Mouse (Mus musculus) forebrain, embryonic 12.5 days (tissue): ENCODE measurements around the gene Pde4b. TPM values are rescaled to one million over a fixed set of nuclear protein-coding genes. Genes with fewer than 3 reads are reported as not detected.

ENCODE experiments used
- ATAC-seq: fragments of 200-750 bp; cut with Nextera tagmentation; 2 replicates; pipeline ENCODE4 v1.8.0; 2017; ENCODE audit warnings: moderate TSS enrichment; ENCODE audit not compliant: low FRiP score
- H3K27ac ChIP-seq: fragments of 300-500 bp; sonication (generic); 2 replicates; pipeline ENCODE4 v1.5.1; 2016; ENCODE audit warnings: mild to moderate bottlenecking
- H3K27me3 ChIP-seq: fragments of 300-500 bp; sonication (generic); 2 replicates; pipeline ENCODE4 v1.6.1; 2016; ENCODE audit warnings: mild to moderate bottlenecking
- H3K36me3 ChIP-seq: fragments of 300-500 bp; sonication (generic); replicated peaks from 2 replicates; pipeline ENCODE4 v1.6.1; 2016; ENCODE audit warnings: mild to moderate bottlenecking
- H3K4me1 ChIP-seq: fragments of 300-500 bp; sonication (generic); 2 replicates; pipeline ENCODE4 v1.6.1; 2016
- H3K4me2 ChIP-seq: fragments of 300-500 bp; sonication (generic); 2 replicates; pipeline ENCODE4 v1.6.1; 2016; ENCODE audit warnings: mild to moderate bottlenecking, moderate library complexity
- H3K4me3 ChIP-seq: fragments of 300-500 bp; sonication (generic); replicated peaks from 2 replicates; pipeline ENCODE4 v1.5.1; 2016; ENCODE audit warnings: mild to moderate bottlenecking
- H3K9ac ChIP-seq: fragments of 300-500 bp; sonication (generic); 2 replicates; pipeline ENCODE4 v1.6.1; 2016; ENCODE audit warnings: mild to moderate bottlenecking
- H3K9me3 ChIP-seq: fragments of 300-500 bp; sonication (generic); 2 replicates; pipeline ENCODE4 v1.6.1; 2016
- WGBS: fragments of 180-500 bp; shearing (Covaris S2); methylation state at CpG from one replicate; pipeline ENCODE4 v1.1.7; 2016; 5-methylcytosine and 5-hydroxymethylcytosine counted together
- polyA plus RNA-seq: library from polyadenylated mRNA; unstranded; fragments of >200 nt; fragmentation: Nextera tagmentation; extraction: Ambion mirVana; gene quantifications from 2 replicates; pipeline ENCODE4 v1.2.1, GENCODE M21; 2016

Gene Pde4b
- polyA plus RNA-seq, 1 experiment from 2014 or later = 7.5 TPM

DNA sequence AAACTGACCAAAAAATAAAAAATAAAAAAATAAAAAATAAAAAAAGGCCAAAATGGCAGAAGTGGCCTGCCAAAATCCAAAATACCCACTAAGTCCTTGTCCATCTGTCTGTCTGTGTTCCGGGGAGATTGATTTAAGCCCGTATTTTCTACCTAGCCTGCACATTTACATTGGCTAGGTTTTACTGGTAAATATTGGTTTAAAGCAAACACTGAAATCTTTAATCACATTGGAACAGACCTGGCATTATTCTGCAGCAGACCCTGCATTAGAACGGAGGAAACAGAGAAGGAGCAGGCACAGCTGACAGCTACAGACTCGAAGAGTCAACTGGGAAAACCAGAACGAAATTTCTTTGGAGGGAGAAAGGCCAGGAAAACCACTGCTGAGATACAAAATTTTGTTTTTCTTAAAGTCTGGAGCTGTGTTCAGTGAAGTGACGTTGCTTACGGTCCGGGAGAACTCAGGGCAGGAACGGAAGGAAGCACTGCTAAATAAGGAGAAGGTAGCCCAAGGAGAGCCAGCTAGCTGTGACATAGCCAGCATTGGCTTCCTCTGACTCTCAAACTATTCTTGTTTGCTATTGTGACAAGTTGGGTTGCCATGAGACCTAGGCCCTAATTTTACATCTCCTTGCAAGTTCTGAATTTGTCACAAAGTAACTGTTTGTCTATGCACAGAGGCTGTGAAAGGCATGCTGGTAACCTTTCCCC, 470.3 kb downstream of the Pde4b start:
- 86% methylated on average over 9 of the region's 9 CpGs for WGBS
- no peaks in the 10 kb centered on the region; the same call in 1 of the 2 replicates for H3K4me1 ChIP-seq
- H3K4me3 ChIP-seq = no peak overlapping the region
- no peak overlapping the region for H3K9ac ChIP-seq
- no peak overlapping the region for H3K4me2 ChIP-seq
- no peaks in the 10 kb centered on the region for H3K27me3 ChIP-seq
- H3K36me3 ChIP-seq = no peaks in the 10 kb centered on the region
- H3K9me3 ChIP-seq = no peaks in the 10 kb centered on the region
- H3K27ac ChIP-seq = no peak overlapping the region
- no peak for ATAC-seq

GRCm38 (mm10) chr4:102558328-102558727, 471.0 kb downstream of the Pde4b start:
- no peak for ATAC-seq
- no peak overlapping the region for H3K9ac ChIP-seq
- no peaks in the 10 kb centered on the region for H3K9me3 ChIP-seq
- 0 out of 2 replicates have a peak, but pooled peaks cover 3% of the 10 kb centered on the region for H3K27me3 ChIP-seq
- H3K4me1 ChIP-seq = no peaks in the 10 kb centered on the region; the same call in 1 of the 2 replicates
- WGBS = 59% methylated on average over 3 of the region's 3 CpGs
- no peak overlapping the region for H3K4me2 ChIP-seq
- no peaks in the 10 kb centered on the region for H3K36me3 ChIP-seq
- H3K4me3 ChIP-seq = no peak overlapping the region
- no peak overlapping the region for H3K27ac ChIP-seq

- H3K36me3 ChIP-seq = no peaks in the 10 kb centered on the region
- H3K4me1 ChIP-seq = peaks cover 2% of the 10 kb centered on the region; the same call in 1 of the 2 replicates
- 0 out of 2 replicates have a peak, but pooled peaks cover 6% of the 10 kb centered on the region for H3K27me3 ChIP-seq
- H3K4me2 ChIP-seq = no peak overlapping the region
- 72% methylated on average over 12 of the region's 12 CpGs for WGBS
- H3K9ac ChIP-seq = no peak overlapping the region
- no peak overlapping the region for H3K27ac ChIP-seq
- no peak overlapping the region for H3K4me3 ChIP-seq
- ATAC-seq = no peak
- H3K9me3 ChIP-seq = no peaks in the 10 kb centered on the region
Measured at GRCm38 (mm10) chr4:102560676-102561280, 473.4 kb downstream of the Pde4b start.

DNA sequence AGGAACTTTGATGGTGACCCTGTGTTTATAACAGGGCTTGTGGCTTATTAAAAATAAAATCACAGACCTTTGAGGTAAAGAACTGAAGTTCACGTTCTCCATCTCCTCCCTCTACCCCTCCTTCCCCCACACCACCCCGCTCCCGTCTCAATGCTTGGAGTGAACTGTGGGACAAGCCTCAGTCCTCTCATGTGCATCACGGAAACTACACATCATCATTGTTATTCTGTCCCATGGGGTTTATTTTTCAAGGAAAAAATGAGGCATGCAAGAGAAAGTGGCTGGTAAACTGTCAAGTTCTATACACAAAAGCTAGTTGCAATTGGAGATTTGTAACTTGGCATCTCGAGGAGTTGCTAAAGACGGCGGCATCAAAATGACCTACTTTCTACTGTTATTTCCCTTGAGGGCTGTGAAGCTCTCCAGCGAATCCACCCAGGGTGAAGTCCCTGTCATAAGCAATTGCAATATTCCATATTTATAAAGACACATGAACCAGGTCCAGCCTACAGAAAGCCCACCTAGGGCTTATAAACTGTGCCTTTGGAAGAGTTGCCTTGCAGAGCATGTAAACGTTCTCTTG, 476.0 kb downstream of the Pde4b start:
- WGBS = 87% methylated on average over 9 of the region's 9 CpGs
- no peak for ATAC-seq

DNA sequence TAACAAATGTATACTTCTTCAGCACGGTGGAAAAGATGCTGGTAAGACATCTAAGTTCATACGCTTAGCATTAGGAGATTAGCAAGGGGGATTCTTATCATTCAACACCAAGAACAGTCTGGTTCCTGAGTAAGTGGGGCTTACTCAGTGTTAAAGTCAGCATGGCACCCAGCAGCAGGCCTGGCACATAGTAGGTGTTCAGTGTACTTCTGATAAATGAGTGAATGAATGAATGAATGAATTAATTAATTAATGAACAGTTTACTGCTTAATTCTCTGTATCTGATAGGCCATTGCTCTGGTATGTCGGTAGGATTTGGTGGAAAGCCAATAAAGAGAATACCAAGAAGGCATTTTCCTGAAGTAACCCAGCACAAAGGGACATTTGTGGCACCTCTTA, 476.9 kb downstream of the Pde4b start:
- ATAC-seq = no peak
- Histone ChIP-seq H3K9ac (no peak overlapping the region), H3K27me3 (peaks cover 13% of the 10 kb centered on the region; the same call in 1 of the 2 replicates), H3K4me3 (no peak overlapping the region), H3K9me3 (no peaks in the 10 kb centered on the region), H3K4me2 (no peak overlapping the region), H3K36me3 (no peaks in the 10 kb centered on the region), H3K27ac (no peak overlapping the region), H3K4me1 (peaks cover 31% of the 10 kb centered on the region)
- 89% methylated on average over 3 of the region's 3 CpGs for WGBS

More for the DNA sequence above, 476.0 kb downstream of the Pde4b start:
- H3K27ac ChIP-seq = no peak overlapping the region
- no peak overlapping the region for H3K9ac ChIP-seq
- H3K4me1 ChIP-seq = peaks cover 21% of the 10 kb centered on the region
- H3K9me3 ChIP-seq = no peaks in the 10 kb centered on the region
- peaks cover 7% of the 10 kb centered on the region; the same call in 1 of the 2 replicates for H3K27me3 ChIP-seq
- no peak overlapping the region for H3K4me3 ChIP-seq
- H3K36me3 ChIP-seq = no peaks in the 10 kb centered on the region
- no peak overlapping the region for H3K4me2 ChIP-seq

- Histone ChIP-seq H3K9me3 (no peaks in the 10 kb centered on the region), H3K9ac (no peak overlapping the region), H3K36me3 (no peaks in the 10 kb centered on the region), H3K4me2 (no peak overlapping the region), H3K27me3 (peaks cover 25% of the 10 kb centered on the region; the same call in 1 of the 2 replicates), H3K4me1 (peaks cover 46% of the 10 kb centered on the region), H3K4me3 (no peak overlapping the region), H3K27ac (no peak overlapping the region)
- WGBS = 16% methylated on average over 1 of the region's 1 CpGs
- ATAC-seq = no peak
Measured at GRCm38 (mm10) chr4:102566421-102566820, 479.1 kb downstream of the Pde4b start.

DNA sequence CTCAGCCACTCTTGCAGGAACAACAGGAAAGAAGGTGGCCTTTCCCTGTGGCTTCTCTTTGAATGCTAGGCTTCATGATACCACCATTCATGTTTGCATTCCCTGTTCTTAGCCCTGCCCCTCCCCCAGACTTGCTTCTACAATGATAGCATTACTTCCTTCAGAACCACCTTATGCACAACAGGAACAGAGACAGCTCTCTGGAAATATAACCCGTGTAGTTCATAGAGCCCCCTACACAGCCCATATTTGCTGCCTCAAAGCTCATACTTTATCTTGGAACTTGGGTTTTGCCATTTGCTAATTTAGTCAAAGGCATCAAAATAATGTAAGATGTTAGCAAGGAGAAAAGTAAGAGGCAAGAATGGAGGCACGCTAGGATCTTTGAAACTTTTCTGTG, 479.8 kb downstream of the Pde4b start:
- H3K4me2 ChIP-seq = no peak overlapping the region
- ATAC-seq = no peak
- H3K9ac ChIP-seq = no peak overlapping the region
- no peaks in the 10 kb centered on the region for H3K36me3 ChIP-seq
- H3K9me3 ChIP-seq = no peaks in the 10 kb centered on the region
- peaks cover 32% of the 10 kb centered on the region; the same call in 1 of the 2 replicates for H3K27me3 ChIP-seq
- 32% methylated on average over 2 of the region's 2 CpGs for WGBS
- H3K4me3 ChIP-seq = no peak overlapping the region
- peaks cover 49% of the 10 kb centered on the region for H3K4me1 ChIP-seq
- H3K27ac ChIP-seq = no peak overlapping the region

GRCm38 (mm10) chr4:102567676-102568254, 480.4 kb downstream of the Pde4b start:
- Histone ChIP-seq H3K4me1 (peaks cover 49% of the 10 kb centered on the region), H3K4me2 (no peak overlapping the region), H3K27ac (no peak overlapping the region), H3K9ac (no peak overlapping the region), H3K4me3 (no peak overlapping the region), H3K27me3 (peaks cover 38% of the 10 kb centered on the region; the same call in 1 of the 2 replicates), H3K36me3 (no peaks in the 10 kb centered on the region), H3K9me3 (no peaks in the 10 kb centered on the region)
- 24% methylated on average over 4 of the region's 4 CpGs for WGBS
- ATAC-seq = no peak

- H3K36me3 ChIP-seq = no peaks in the 10 kb centered on the region
- peaks cover 34% of the 10 kb centered on the region; the same call in 1 of the 2 replicates for H3K27me3 ChIP-seq
- no peak overlapping the region for H3K9ac ChIP-seq
- ATAC-seq = no peak
- peaks cover 49% of the 10 kb centered on the region for H3K4me1 ChIP-seq
- H3K4me3 ChIP-seq = no peak overlapping the region
- no peaks in the 10 kb centered on the region for H3K9me3 ChIP-seq
- WGBS = 9% methylated on average over 4 of the region's 4 CpGs
- no peak overlapping the region for H3K27ac ChIP-seq
- H3K4me2 ChIP-seq = 0 out of 2 replicates have a peak overlapping the region, but pooled peaks have one; percentile 17
Measured at GRCm38 (mm10) chr4:102568591-102568990, 481.2 kb downstream of the Pde4b start.

- Histone ChIP-seq H3K36me3 (no peaks in the 10 kb centered on the region), H3K9me3 (no peaks in the 10 kb centered on the region), H3K27ac (no peak overlapping the region), H3K9ac (no peak overlapping the region), H3K27me3 (peaks cover 33% of the 10 kb centered on the region; the same call in 1 of the 2 replicates), H3K4me1 (peaks cover 49% of the 10 kb centered on the region), H3K4me2 (peak overlapping the region; percentile 17; the same call in 1 of the 2 replicates), H3K4me3 (no peak overlapping the region)
- ATAC-seq = no peak
- WGBS = 15% methylated on average over 8 of the region's 8 CpGs
Measured at GRCm38 (mm10) chr4:102569101-102569583, 481.8 kb downstream of the Pde4b start.

DNA sequence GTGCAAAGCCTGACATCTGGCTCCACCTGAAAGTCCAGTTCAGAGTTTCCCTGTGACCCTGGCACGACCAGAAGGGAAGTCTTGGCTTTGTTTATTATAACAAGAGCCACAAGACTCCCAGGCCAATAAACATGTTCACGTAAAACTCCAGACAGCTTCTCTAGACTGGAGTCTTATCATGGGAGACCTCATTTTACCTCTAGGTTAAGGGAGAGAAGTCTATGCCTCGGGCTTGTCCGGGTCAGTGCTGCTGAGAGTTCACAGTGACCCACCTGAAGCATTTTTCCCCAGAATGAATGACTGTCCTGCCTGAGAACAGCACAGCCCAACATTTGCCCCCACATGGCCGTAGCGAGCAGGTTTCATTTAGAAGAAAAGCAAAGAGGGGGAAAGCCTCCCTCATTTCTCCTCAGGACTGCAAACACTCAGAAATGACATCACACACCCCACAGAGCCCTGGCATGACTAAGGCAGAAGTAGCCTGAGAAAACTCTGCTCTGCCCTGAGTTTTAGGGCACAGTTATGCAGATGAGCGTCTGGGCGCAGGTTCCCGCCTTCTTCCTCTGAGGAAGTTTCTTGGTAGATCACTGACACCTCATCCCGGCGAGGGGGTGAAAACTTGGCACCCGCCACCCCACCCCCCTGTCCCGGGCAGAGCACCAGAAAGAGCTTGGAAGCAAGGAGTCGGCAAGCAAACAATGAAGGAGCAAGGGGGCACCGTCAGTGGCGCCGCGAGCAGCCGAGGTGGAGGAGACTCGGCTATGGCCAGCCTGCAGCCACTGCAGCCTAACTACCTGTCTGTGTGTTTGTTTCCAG, 482.8 kb downstream of the Pde4b start:
- Histone ChIP-seq H3K9ac (peak overlapping the region; percentile 60), H3K4me1 (peaks cover 49% of the 10 kb centered on the region), H3K27me3 (peaks cover 42% of the 10 kb centered on the region; the same call in 1 of the 2 replicates), H3K4me3 (peak overlapping the region; percentile 45), H3K4me2 (peak overlapping the region; percentile 87), H3K9me3 (no peaks in the 10 kb centered on the region), H3K36me3 (no peaks in the 10 kb centered on the region), H3K27ac (peak overlapping the region; percentile 56; the same call in 1 of the 2 replicates)
- ATAC-seq = peak; percentile 59
- under 1% methylated on average over 20 of the region's 20 CpGs for WGBS
